Mouse (Mus musculus): ENCODE results near the gene Olfr316.
"Not testable (repeated sequence)": the region's sequence is repeated elsewhere in the genome, so short reads cannot be mapped to it uniquely, and the experiment has no call there.

- not testable (repeated sequence) for TF ChIP-seq MYOD1 (IDR thresholded peaks at IDR 0.05; ENCODE audit: control insufficient read depth, insufficient read length, low read depth); CTCF (IDR thresholded peaks at IDR 0.05; ENCODE audit: control insufficient read depth, insufficient read depth, insufficient read length); FOSL1 (IDR thresholded peaks at IDR 0.05; ENCODE audit: insufficient read depth, low read length, poor library complexity, severe bottlenecking); MAX (IDR thresholded peaks at IDR 0.05)
Observed at GRCm38 (mm10) chr11:58727896-58728650, 24.5 kb upstream of the Olfr316 start.
